Mouse (Mus musculus): ENCODE measurements around the gene Atp6v1fnb. TPM values are rescaled to one million over a fixed set of nuclear protein-coding genes. Genes with fewer than 3 reads are reported as not detected.

Atp6v1fnb gene
- total RNA-seq, 2 experiments from 2014 or later, result 0.93 TPM; not detected in 1

- intact Hi-C loops (cut with DNase I), result no loop called here
- DNase-seq, result no peak
Measured at GRCm38 (mm10) chr6:29463388-29463787, 7.8 kb upstream of the Atp6v1fnb start.

- intact Hi-C loops (cut with DNase I), result no loop called here
- DNase-seq, result peak; percentile 96
Measured at GRCm38 (mm10) chr6:29467583-29468354, 3.5 kb upstream of the Atp6v1fnb start, which contains the start of gene Atp6v1f. TSS of gene Atp6v1f (plus strand) at chr6:29467718.

GRCm38 (mm10) chr6:29468851-29469250 is 2.4 kb upstream of the Atp6v1fnb start:
- intact Hi-C loops (cut with DNase I), result no loop called here

DNA sequence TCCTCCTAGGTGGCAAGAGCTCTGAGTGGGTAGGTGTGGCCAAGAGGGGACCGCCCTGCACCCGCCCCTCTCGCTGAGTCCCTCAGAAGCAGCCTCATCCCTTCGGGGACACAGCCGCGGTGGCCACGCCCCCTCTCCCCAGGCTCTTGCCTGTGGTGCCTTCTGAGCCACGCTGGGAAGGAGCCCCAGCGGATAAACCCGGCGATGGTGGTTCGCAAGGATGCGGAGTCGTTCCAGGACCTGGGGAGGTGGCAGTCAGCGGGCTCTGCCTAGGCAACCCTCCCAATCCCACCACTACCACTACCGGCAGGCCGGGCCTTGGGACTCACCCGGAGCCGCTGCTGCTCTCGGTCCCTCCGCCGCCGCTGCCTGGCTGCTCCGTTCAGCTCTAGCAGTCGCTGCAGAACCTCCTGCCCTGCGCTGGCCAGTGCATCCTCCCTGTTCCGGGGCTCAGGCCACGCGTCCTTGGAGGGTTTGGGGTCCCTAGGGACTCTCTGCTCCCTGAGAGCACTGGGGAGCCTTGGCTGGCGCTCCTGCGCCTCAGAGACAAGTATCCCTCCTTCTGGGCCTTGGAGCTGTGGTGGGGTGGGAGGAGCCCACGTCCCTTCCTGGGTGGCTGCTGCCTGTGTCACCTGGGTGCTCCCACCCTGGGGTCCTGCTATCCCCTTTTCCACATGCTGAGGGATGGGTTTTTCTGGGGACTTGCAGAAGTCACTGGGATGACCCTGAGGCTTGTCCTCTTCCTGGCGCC is 2.9 kb downstream of the Atp6v1fnb start:
- intact Hi-C loops (cut with DNase I), result no loop called here
- peak; percentile 58 for DNase-seq

More at GRCm38 (mm10) chr6:29468851-29469250, 2.4 kb upstream of the Atp6v1fnb start:
- DNase-seq, result no peak

DNA sequence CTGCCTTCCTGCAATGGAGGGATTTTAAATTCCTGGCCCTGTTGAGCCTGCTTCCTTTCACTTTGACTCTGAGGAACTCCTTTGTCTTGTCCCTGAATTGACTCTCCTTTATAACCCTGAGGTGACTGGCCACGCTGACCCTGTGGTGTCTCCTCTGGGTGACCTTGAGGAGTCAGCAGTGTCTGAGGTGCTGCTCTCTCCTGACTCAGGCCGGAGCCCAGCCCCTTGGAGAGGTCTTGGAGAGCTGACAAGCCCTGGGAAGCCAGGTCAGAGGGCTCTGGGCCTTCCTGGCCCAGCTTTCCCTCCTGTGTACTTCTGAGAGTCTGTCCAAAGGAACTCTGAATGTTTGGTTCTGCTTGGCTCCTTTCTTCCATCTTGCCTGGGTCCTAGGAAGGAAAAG is 3.5 kb downstream of the Atp6v1fnb start:
- DNase-seq, result no peak
- intact Hi-C loops (cut with DNase I), result no loop called here

GRCm38 (mm10) chr6:29482691-29483090 is 11.5 kb downstream of the Atp6v1fnb start:
- no peak for DNase-seq
- intact Hi-C loops (cut with DNase I), result no loop called here

- intact Hi-C loops (cut with DNase I), result no loop called here
- DNase-seq, result peak; percentile 86
Measured at GRCm38 (mm10) chr6:29484716-29485559, 13.7 kb downstream of the Atp6v1fnb start.

- intact Hi-C loops (cut with DNase I), result no loop called here
- no peak for DNase-seq
Measured at GRCm38 (mm10) chr6:29485951-29486350, 14.7 kb downstream of the Atp6v1fnb start.

DNA sequence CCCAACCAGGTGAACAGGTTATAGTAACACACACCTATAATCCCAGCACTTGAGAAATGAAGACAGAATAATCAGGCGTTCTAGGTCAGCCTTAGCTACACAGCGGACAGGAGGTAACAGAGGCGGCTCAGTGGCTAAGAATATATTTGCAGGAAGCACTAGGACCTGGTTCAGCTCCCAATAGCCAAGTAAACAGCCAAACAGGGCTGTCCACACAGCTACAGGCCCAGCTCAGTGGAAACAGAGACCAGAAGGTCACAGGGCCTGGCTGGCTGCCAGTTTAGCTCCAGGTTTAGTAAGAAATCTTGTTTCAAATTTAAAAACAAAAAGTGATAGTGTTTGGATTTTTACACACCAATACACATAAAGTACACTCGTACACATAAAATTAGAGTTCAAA is 22.9 kb downstream of the Atp6v1fnb start:
- intact Hi-C loops (cut with DNase I), result no loop called here
- DNase-seq, result no peak

DNA sequence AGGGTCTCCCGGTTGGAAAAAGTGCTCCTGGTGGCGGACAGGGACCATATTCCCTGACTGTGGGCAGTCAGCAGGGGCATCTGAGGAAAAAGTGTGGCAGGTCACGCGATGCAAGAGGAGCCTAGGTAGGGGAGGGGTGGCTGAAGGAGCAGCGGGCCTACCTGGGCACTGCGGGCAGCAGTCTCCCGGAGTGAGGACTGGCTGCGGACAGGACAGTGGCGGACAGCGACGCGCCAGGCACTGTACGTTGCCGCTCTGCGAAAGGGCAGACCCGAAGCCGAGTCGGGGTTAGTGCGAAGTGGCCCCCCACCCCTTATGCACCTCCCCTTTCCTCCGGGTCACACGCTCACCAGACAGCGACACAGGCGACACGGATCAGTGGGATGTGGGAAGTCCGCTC is 25.0 kb downstream of the Atp6v1fnb start:
- intact Hi-C loops (cut with DNase I), result no loop called here
- DNase-seq, result no peak

- intact Hi-C loops (cut with DNase I), result no loop called here
- DNase-seq, result no peak
Measured at GRCm38 (mm10) chr6:29497791-29498190, 26.6 kb downstream of the Atp6v1fnb start.

- intact Hi-C loops (cut with DNase I), result no loop called here
- no peak for DNase-seq
Measured at GRCm38 (mm10) chr6:29500177-29500576, 28.9 kb downstream of the Atp6v1fnb start.

DNA sequence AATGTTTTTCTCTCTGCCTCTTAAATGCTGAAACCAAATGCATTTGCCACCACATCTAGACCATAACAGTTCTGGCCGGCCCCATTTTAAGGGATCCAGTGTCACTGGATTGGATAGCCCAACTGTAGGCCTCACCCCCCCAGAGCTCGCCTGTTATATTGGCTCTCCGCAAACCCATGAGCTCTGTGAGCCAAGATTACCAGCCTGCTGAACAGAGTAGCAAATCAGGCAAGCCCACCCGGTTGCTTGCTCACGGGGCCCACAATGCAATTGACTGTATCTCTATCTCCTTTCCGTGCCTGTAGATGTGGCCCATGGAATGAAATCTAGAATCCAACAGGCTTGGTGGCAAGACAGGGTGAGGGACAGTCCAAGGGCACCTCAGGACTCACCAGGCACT is 29.6 kb downstream of the Atp6v1fnb start:
- DNase-seq, result no peak
- intact Hi-C loops (cut with DNase I), result no loop called here

DNA sequence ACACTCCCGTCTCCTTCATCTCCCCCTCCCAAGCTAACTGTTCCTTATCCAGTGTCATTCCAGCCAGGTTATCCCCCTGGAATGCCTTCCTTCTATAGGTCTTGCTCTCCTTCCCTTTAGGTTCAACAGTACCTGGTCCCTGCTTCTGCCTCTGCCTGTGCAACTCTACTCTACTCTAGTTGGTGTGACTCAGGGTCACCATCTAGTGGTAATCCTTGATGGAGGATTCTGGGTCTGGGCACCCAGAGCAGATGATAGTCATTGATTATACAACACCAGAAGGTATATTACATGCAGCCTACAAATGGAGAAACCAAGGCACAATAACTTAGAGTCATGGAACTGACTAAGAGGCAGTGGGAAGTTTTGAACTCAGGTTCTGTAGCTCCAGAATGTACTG is 30.4 kb downstream of the Atp6v1fnb start:
- intact Hi-C loops (cut with DNase I), result no loop called here
- no peak for DNase-seq

GRCm38 (mm10) chr6:29505493-29505892 is 34.3 kb downstream of the Atp6v1fnb start:
- intact Hi-C loops (cut with DNase I), result no loop called here
- DNase-seq, result no peak

DNA sequence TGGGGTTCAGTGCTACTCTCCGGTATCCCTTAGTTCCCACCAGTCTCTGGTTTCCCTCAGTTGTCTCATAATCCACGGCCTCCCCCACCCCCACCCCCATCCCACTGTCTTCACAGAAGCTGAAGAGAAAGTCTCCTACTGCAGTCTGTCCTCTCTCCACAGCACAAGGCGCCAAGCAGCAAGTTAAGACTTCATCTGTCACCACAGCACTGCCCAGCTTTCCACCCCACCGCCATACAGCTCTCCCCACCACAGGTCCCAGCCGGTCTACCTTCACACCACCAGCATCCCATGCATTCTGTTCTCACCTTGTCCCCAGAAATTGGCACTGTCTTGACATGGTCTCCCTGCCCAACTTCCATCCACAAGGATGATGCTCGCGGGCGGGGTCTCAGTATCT is 35.6 kb downstream of the Atp6v1fnb start:
- no peak for DNase-seq
- intact Hi-C loops (cut with DNase I), result no loop called here

- intact Hi-C loops (cut with DNase I), result no loop called here
- no peak for DNase-seq
Measured at GRCm38 (mm10) chr6:29507447-29508309, 36.4 kb downstream of the Atp6v1fnb start, which contains the start of gene Kcp. TSS of gene Kcp (minus strand) at chr6:29507952.

DNA sequence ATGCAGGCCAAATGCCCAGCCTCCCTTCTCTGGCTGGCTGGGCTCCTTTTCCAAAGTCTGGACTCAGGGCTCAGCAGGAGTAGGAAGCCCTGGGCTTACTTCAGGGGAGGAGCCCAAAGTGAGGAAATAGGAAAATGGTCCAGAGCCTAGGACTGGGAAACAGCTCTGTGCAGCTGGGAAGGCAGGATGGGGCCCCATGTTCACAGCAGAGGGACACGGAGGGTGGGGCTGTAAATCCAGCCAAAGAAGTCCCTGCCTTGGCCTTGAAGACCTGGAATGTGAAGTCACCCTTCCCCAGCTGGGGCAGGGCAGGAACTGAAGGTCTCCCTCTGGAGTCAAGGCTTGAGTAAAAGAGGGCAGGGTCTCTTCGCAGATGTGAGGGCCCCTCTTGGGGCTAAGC is 37.8 kb downstream of the Atp6v1fnb start:
- intact Hi-C loops (cut with DNase I), result no loop called here
- DNase-seq, result no peak

GRCm38 (mm10) chr6:29513284-29513683 is 42.0 kb downstream of the Atp6v1fnb start:
- intact Hi-C loops (cut with DNase I), result no loop called here
- DNase-seq, result no peak

GRCm38 (mm10) chr6:29517139-29517538 is 45.9 kb downstream of the Atp6v1fnb start:
- DNase-seq, result peak; percentile 56
- intact Hi-C loops (cut with DNase I), result no loop called here
